ENCODE assay signal across 14 mouse cellular contexts in the genomic region with DNA sequence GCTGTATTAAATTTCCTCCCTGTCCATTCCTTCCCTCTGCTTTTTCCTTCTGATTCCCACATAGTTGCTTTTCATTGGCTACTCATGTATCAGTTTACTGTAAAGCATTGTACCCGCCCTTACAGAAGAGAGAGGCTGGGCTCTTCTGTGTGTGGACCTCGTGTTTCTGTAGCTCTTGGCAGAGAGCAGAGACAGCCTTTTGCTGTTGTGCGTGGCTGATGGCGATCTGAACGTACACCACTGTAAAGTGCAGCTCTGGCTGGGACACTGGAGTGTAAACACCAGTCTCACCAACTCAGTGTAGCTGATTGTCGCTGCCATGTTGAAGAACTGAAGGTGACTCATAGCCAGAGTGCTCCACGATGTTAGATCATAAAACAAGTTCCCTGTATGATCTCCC. TPM values are rescaled to one million over a fixed set of nuclear protein-coding genes. Genes with fewer than 3 reads are reported as not detected.
DNase-seq lines count a peak whose midpoint lies in the region; ATAC-seq and TF ChIP-seq lines count a peak whose summit lies in the region.
"Had no signal": no experiment of that assay in that cellular context is flagged by ENCODE, and none has a peak within 500 bp of the region (broad histone marks: within the 10 kb centered on the region; RNA-seq: fewer than 3 reads in every experiment).

No protein-coding gene starts in this region.

- no peak for TF ChIP-seq POLR2A in CH12.LX (IDR thresholded peaks at IDR 0.05; ENCODE audit: low read depth, low read length)

- no peak overlapping the region for H3K4me2 ChIP-seq in embryonic facial prominence, embryonic 11.5 days (ENCODE audit: low read depth, low read length)
- no peak overlapping the region for H3K4me2 ChIP-seq in limb, embryonic 12.5 days
- no peak overlapping the region for H3K4me2 ChIP-seq in CH12.LX (ENCODE audit: insufficient read depth, low read depth, poor library complexity, severe bottlenecking)
- no peak overlapping the region for H3K4me2 ChIP-seq in intestine, embryonic 15.5 days (replicated peaks)
- H3K4me2 ChIP-seq: heart, embryonic 15.5 days; neural tube, embryonic 15.5 days had no signal

- dilution Hi-C loops in CH12.LX (cut with MboI; ENCODE audit: extremely low pct_ligation_motif_present, extremely low pct_unique_long_range_greater_than_20kb, low sequenced_read_pairs), result no loop called here

- no peaks in the 10 kb centered on the region for H3K27me3 ChIP-seq in embryonic facial prominence, embryonic 11.5 days (ENCODE audit: control insufficient read depth, insufficient read depth, low read length)
- H3K27me3 ChIP-seq in embryonic facial prominence, embryonic 10.5 days (replicated peaks; ENCODE audit: low read depth, poor library complexity, severe bottlenecking), result no peaks in the 10 kb centered on the region
- H3K27me3 ChIP-seq in limb, embryonic 12.5 days, result no peaks in the 10 kb centered on the region
- no peaks in the 10 kb centered on the region for H3K27me3 ChIP-seq in limb, embryonic 10.5 days (ENCODE audit: low read depth, poor library complexity, severe bottlenecking)
- no peaks in the 10 kb centered on the region for H3K27me3 ChIP-seq in CH12.LX (replicated peaks)
- H3K27me3 ChIP-seq in intestine, embryonic 15.5 days (replicated peaks), result no peaks in the 10 kb centered on the region
- H3K27me3 ChIP-seq: heart, embryonic 15.5 days; neural tube, embryonic 15.5 days had no signal

- in situ Hi-C loops in CH12.LX (cut with MboI; ENCODE audit: low pct_ligation_motif_present, low pct_unique_long_range_greater_than_20kb, low sequenced_read_pairs), result loop anchor here (10.0 kb wide), 1 partner anchor 87 kb away; no protein-coding TSS in a partner anchor

- H3K9ac ChIP-seq in embryonic facial prominence, embryonic 11.5 days (replicated peaks; ENCODE audit: low read length), result no peak overlapping the region
- H3K9ac ChIP-seq in limb, embryonic 12.5 days (replicated peaks), result no peak overlapping the region
- peak overlapping the region; percentile 6; the same call in 1 of the 2 replicates for H3K9ac ChIP-seq in CH12.LX (ENCODE audit: insufficient read depth, low read depth)
- no peak overlapping the region for H3K9ac ChIP-seq in intestine, embryonic 15.5 days
- H3K9ac ChIP-seq: heart, embryonic 15.5 days; neural tube, embryonic 15.5 days had no signal

- no peak for TF ChIP-seq CTCF in CH12.LX (conservative IDR thresholded peaks at IDR 0.05 in 1 of 2, IDR thresholded peaks at IDR 0.05 in 1 of 2; ENCODE audit: low read depth in 2 of 2, low read length in 2 of 2)

- ATAC-seq in embryonic facial prominence, embryonic 11.5 days (replicated peaks; ENCODE audit: insufficient number of reproducible peaks, low FRiP score, low TSS enrichment, low read depth), result 0 out of 2 replicates have a peak, but pooled peaks have one; percentile 35
- no peak for ATAC-seq in limb, embryonic 12.5 days (ENCODE audit: insufficient number of reproducible peaks, insufficient read depth, low FRiP score, low TSS enrichment, low read depth)
- ATAC-seq in intestine, embryonic 15.5 days, result peak; percentile 66
- ATAC-seq in megakaryocyte-erythroid progenitor cell, adult 5-6 weeks (replicated peaks; ENCODE audit: low FRiP score, low TSS enrichment, poor library complexity, severe bottlenecking), result no peak

- H3K4me1 ChIP-seq in embryonic facial prominence, embryonic 11.5 days (ENCODE audit: control insufficient read depth, insufficient read depth, low read length), result no peaks in the 10 kb centered on the region
- H3K4me1 ChIP-seq in embryonic facial prominence, embryonic 10.5 days, result peaks cover 19% of the 10 kb centered on the region
- H3K4me1 ChIP-seq in limb, embryonic 12.5 days (replicated peaks), result peaks cover 11% of the 10 kb centered on the region
- peaks cover 11% of the 10 kb centered on the region for H3K4me1 ChIP-seq in limb, embryonic 10.5 days
- H3K4me1 ChIP-seq in CH12.LX (ENCODE audit: control insufficient read depth in 1 of 2, insufficient read depth in 2 of 2), result peaks cover 4 to 5% of the 10 kb centered on the region in 2 experiments; a peak in 2 of 4 replicates
- peaks cover 8% of the 10 kb centered on the region for H3K4me1 ChIP-seq in intestine, embryonic 15.5 days (replicated peaks)

- H3K9me3 ChIP-seq in embryonic facial prominence, embryonic 11.5 days (replicated peaks; ENCODE audit: control insufficient read depth, low read length), result no peaks in the 10 kb centered on the region
- H3K9me3 ChIP-seq in embryonic facial prominence, embryonic 10.5 days, result no peaks in the 10 kb centered on the region
- H3K9me3 ChIP-seq in limb, embryonic 12.5 days, result no peaks in the 10 kb centered on the region
- no peaks in the 10 kb centered on the region for H3K9me3 ChIP-seq in limb, embryonic 10.5 days (replicated peaks)
- H3K9me3 ChIP-seq in CH12.LX (replicated peaks; ENCODE audit: low read length), result no peaks in the 10 kb centered on the region
- no peaks in the 10 kb centered on the region for H3K9me3 ChIP-seq in intestine, embryonic 15.5 days
- H3K9me3 ChIP-seq: heart, embryonic 15.5 days; neural tube, embryonic 15.5 days had no signal

- H3K27ac ChIP-seq in embryonic facial prominence, embryonic 11.5 days (replicated peaks; ENCODE audit: low read depth, low read length), result no peak overlapping the region
- no peak overlapping the region for H3K27ac ChIP-seq in embryonic facial prominence, embryonic 10.5 days (replicated peaks)
- 0 out of 2 replicates have a peak overlapping the region, but pooled peaks have one; percentile 20 for H3K27ac ChIP-seq in limb, embryonic 12.5 days
- H3K27ac ChIP-seq in limb, embryonic 10.5 days, result no peak overlapping the region
- no peak overlapping the region for H3K27ac ChIP-seq in CH12.LX (ENCODE audit: insufficient read depth, low read depth)
- peak overlapping the region; percentile 13; the same call in 1 of the 2 replicates for H3K27ac ChIP-seq in intestine, embryonic 15.5 days
- H3K27ac ChIP-seq: gastrocnemius, adult 2 months; macrophage; neural tube, embryonic 15.5 days had no signal

- no peaks in the 10 kb centered on the region for H3K36me3 ChIP-seq in embryonic facial prominence, embryonic 11.5 days (replicated peaks; ENCODE audit: control insufficient read depth, insufficient read depth, low read depth, low read length)
- no peaks in the 10 kb centered on the region for H3K36me3 ChIP-seq in embryonic facial prominence, embryonic 10.5 days (replicated peaks)
- no peaks in the 10 kb centered on the region for H3K36me3 ChIP-seq in limb, embryonic 12.5 days
- no peaks in the 10 kb centered on the region for H3K36me3 ChIP-seq in limb, embryonic 10.5 days
- no peaks in the 10 kb centered on the region for H3K36me3 ChIP-seq in CH12.LX (replicated peaks in 1 of 2; ENCODE audit: control insufficient read depth in 1 of 2, insufficient read depth in 1 of 2, low read length in 1 of 2)
- no peaks in the 10 kb centered on the region for H3K36me3 ChIP-seq in intestine, embryonic 15.5 days
- H3K36me3 ChIP-seq: heart, embryonic 15.5 days; neural tube, embryonic 15.5 days had no signal

- WGBS in embryonic facial prominence, embryonic 11.5 days, result 68% methylated on average over 7 of the region's 7 CpGs
- 79% methylated on average over 7 of the region's 7 CpGs for whole genome bisulfite sequencing in embryonic facial prominence, embryonic 10.5 days
- WGBS in limb, embryonic 12.5 days, result 62% methylated on average over 7 of the region's 7 CpGs
- 76% methylated on average over 7 of the region's 7 CpGs for WGBS in limb, embryonic 10.5 days
- WGBS in intestine, embryonic 15.5 days, result 18% methylated on average over 7 of the region's 7 CpGs

- DNase-seq in embryonic facial prominence, embryonic 11.5 days (ENCODE audit: low spot score), result peak; percentile 8
- no peak for DNase-seq in embryonic facial prominence, embryonic 10.5 days (ENCODE audit: low spot score)
- DNase-seq in limb, embryonic 10.5 days (ENCODE audit: low spot score), result no peak
- DNase-seq in CH12.LX (ENCODE audit: extremely low read depth), result no peak
- no peak for DNase-seq in right cerebral cortex, adult 18-20 months
- DNase-seq: gastrocnemius, adult 2 months; kidney, postnatal 25 days; thymus, postnatal 14 days had no signal

- no peaks in the 10 kb centered on the region for H3K79me2 ChIP-seq in CH12.LX (replicated peaks; ENCODE audit: control insufficient read depth, extremely low read depth, insufficient read depth, poor library complexity, severe bottlenecking)

- TF ChIP-seq RAD21 in CH12.LX (IDR thresholded peaks at IDR 0.05; ENCODE audit: low read depth, low read length), result no peak

- no peak overlapping the region for H3K4me3 ChIP-seq in embryonic facial prominence, embryonic 11.5 days (ENCODE audit: low read depth, low read length)
- H3K4me3 ChIP-seq in embryonic facial prominence, embryonic 10.5 days, result no peak overlapping the region
- no peak overlapping the region for H3K4me3 ChIP-seq in limb, embryonic 12.5 days (replicated peaks)
- no peak overlapping the region for H3K4me3 ChIP-seq in limb, embryonic 10.5 days
- no peak overlapping the region for H3K4me3 ChIP-seq in CH12.LX (replicated peaks in 1 of 3; ENCODE audit: low read depth in 2 of 3, low read length in 2 of 3, poor library complexity in 1 of 3)
- H3K4me3 ChIP-seq in intestine, embryonic 15.5 days (replicated peaks), result no peak overlapping the region
- H3K4me3 ChIP-seq: gastrocnemius, adult 2 months; heart, embryonic 15.5 days; neural tube, embryonic 15.5 days had no signal

- no peak for TF ChIP-seq EP300 in CH12.LX (IDR thresholded peaks at IDR 0.05; ENCODE audit: low read length)

TF ChIP-seq in CH12.LX, 34 proteins besides CTCF, POLR2A, EP300 and RAD21 (continues in another document):
- TF ChIP-seq NELFE (IDR thresholded peaks at IDR 0.05; ENCODE audit: low read depth, low read length) (no peak), ZNF384 (IDR thresholded peaks at IDR 0.05; ENCODE audit: low read depth, low read length) (no peak), HCFC1 (IDR thresholded peaks at IDR 0.05; ENCODE audit: low read depth, low read length) (no peak), ETS1 (conservative IDR thresholded peaks at IDR 0.05; ENCODE audit: low read depth, low read length) (no peak), CHD2 (IDR thresholded peaks at IDR 0.05; ENCODE audit: low read length) (no peak), ZC3H11A (IDR thresholded peaks at IDR 0.05; ENCODE audit: low read depth, low read length) (no peak)

RNA-seq across cellular contexts. Expression of gene Plekha5, which starts 54.2 kb away (rescaled TPM):
- 56.2 and 61.1 TPM in 2 replicates for polyA plus RNA-seq in embryonic facial prominence, embryonic 11.5 days (2014; fragmentation: Nextera tagmentation; extraction: Ambion mirVana)
- polyA plus RNA-seq in embryonic facial prominence, embryonic 10.5 days (2016; fragmentation: Nextera tagmentation; extraction: Ambion mirVana), result 42.0 and 47.1 TPM in 2 replicates
- polyA plus RNA-seq in limb, embryonic 12.5 days (2016; fragmentation: Nextera tagmentation; extraction: Ambion mirVana), result 50.1 and 51.5 TPM in 2 replicates
- 37.5 and 44.3 TPM in 2 replicates for polyA plus RNA-seq in limb, embryonic 10.5 days (2016; fragmentation: Nextera tagmentation; extraction: Ambion mirVana)
- 0.29 and 0.38 TPM in 2 replicates for total RNA-seq in CH12.LX (2012; rRNA removed)
- 0.12 TPM in 1 of 2 replicates, not detected in the other for total RNA-seq in CH12.LX (2014; rRNA removed)
- polyA plus RNA-seq in CH12.LX (2012; ENCODE audit: insufficient read length, low read depth), result 0.20 and 0.27 TPM in 2 replicates
- polyA plus RNA-seq in intestine, embryonic 15.5 days (2015; fragmentation: Nextera tagmentation; extraction: Ambion mirVana), result 40.8 and 43.2 TPM in 2 replicates
- total RNA-seq in megakaryocyte-erythroid progenitor cell, adult 5-6 weeks (2014; fragmentation: Nextera tagmentation), result 8.8 and 14.2 TPM in 2 replicates
- total RNA-seq in megakaryocyte-erythroid progenitor cell, adult 5-6 weeks (2017), result 2.9 and 12.2 TPM in 2 replicates

Comparison
In these comparisons a context has a peak if more than half of its experiments do, and no peak if none do; other contexts are left out.
1. H3K27ac ChIP-seq: peak in limb, embryonic 12.5 days (single experiment) and intestine, embryonic 15.5 days (single experiment); none in embryonic facial prominence, embryonic 11.5 days (single experiment), embryonic facial prominence, embryonic 10.5 days (single experiment), limb, embryonic 10.5 days (single experiment) and CH12.LX (single experiment).
2. ATAC-seq: peak in embryonic facial prominence, embryonic 11.5 days (single experiment) and intestine, embryonic 15.5 days (single experiment); none in limb, embryonic 12.5 days (single experiment) and megakaryocyte-erythroid progenitor cell, adult 5-6 weeks (single experiment).
3. RNA of gene Plekha5, which starts 54.2 kb away (polyA plus RNA-seq): 56.2 to 61.1 TPM in embryonic facial prominence, embryonic 11.5 days, 50.1 to 51.5 TPM in limb, embryonic 12.5 days, 37.5 to 44.3 TPM in limb, embryonic 10.5 days, 40.8 to 43.2 TPM in intestine, embryonic 15.5 days and 42.0 to 47.1 TPM in embryonic facial prominence, embryonic 10.5 days; 0.20 to 0.27 TPM in CH12.LX; every median in the first group is over 10 times any median in the second.